Mouse (Mus musculus): ENCODE measurements around the gene Nrtn. TPM values are rescaled to one million over a fixed set of nuclear protein-coding genes. Genes with fewer than 3 reads are reported as not detected.

Nrtn gene
- polyA plus RNA-seq, 1 experiment from 2014 or later = 19.9 TPM

DNA sequence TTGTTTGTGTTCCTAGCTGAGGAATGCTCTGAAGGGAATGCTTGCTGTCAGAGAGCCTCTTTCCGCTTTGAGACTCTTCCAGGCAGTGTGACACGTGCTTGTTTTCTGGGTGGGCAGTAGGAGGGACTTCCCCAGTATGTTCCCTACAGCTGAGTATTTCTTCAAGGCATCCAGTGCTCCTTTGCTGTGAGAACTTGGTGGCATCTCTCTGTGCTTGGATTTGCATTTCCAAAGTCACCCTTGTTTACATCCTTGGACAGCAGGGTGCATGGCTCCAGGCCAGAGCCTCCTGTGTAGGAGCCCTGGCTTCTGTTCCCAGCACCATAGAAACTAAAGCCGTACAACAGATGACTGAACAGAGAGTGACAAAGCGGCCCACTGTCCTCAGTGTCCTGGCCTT, 48.6 kb downstream of the Nrtn start:
- Histone ChIP-seq H3K4me3 (ENCODE audit: low read depth, low read length) (no peak overlapping the region), H3K4me1 (ENCODE audit: control insufficient read depth, insufficient read depth, low read length) (no peaks in the 10 kb centered on the region), H3K4me2 (ENCODE audit: low read depth, severe bottlenecking) (no peak overlapping the region), H3K27me3 (ENCODE audit: control insufficient read depth, insufficient read depth, low read length) (no peaks in the 10 kb centered on the region), H3K9ac (ENCODE audit: low read length) (no peak overlapping the region), H3K27ac (replicated peaks; ENCODE audit: low read depth, low read length) (no peak overlapping the region), H3K36me3 (ENCODE audit: control insufficient read depth, insufficient read depth, low read length) (peaks cover 67% of the 10 kb centered on the region), H3K9me3 (ENCODE audit: control insufficient read depth, low read length) (no peaks in the 10 kb centered on the region)
- ATAC-seq (ENCODE audit: insufficient number of reproducible peaks, low FRiP score, low TSS enrichment, low read depth) (no peak), DNase-seq (ENCODE audit: low spot score) (no peak)
- 81% methylated on average over 4 of the region's 4 CpGs for WGBS

- no peak for ATAC-seq (ENCODE audit: insufficient number of reproducible peaks, low FRiP score, low TSS enrichment, low read depth)
- H3K4me3 ChIP-seq (ENCODE audit: low read depth, low read length) = no peak overlapping the region
- H3K27me3 ChIP-seq (ENCODE audit: control insufficient read depth, insufficient read depth, low read length) = no peaks in the 10 kb centered on the region
- peaks cover 70% of the 10 kb centered on the region for H3K36me3 ChIP-seq (ENCODE audit: control insufficient read depth, insufficient read depth, low read length)
- DNase-seq (ENCODE audit: low spot score) = no peak
- no peak overlapping the region for H3K9ac ChIP-seq (ENCODE audit: low read length)
- no peaks in the 10 kb centered on the region for H3K4me1 ChIP-seq (ENCODE audit: control insufficient read depth, insufficient read depth, low read length)
- WGBS = 89% methylated on average over 1 of the region's 1 CpGs
- H3K9me3 ChIP-seq (ENCODE audit: control insufficient read depth, low read length) = no peaks in the 10 kb centered on the region
- no peak overlapping the region for H3K4me2 ChIP-seq (ENCODE audit: low read depth, severe bottlenecking)
- H3K27ac ChIP-seq (replicated peaks; ENCODE audit: low read depth, low read length) = no peak overlapping the region
Observed at GRCm38 (mm10) chr17:56706515-56706914, 50.8 kb downstream of the Nrtn start.

- H3K36me3 ChIP-seq (ENCODE audit: control insufficient read depth, insufficient read depth, low read length) = peaks cover 72% of the 10 kb centered on the region
- no peak overlapping the region for H3K4me2 ChIP-seq (ENCODE audit: low read depth, severe bottlenecking)
- H3K4me3 ChIP-seq (ENCODE audit: low read depth, low read length) = no peak overlapping the region
- H3K9ac ChIP-seq (ENCODE audit: low read length) = no peak overlapping the region
- no peak for DNase-seq (ENCODE audit: low spot score)
- no peak overlapping the region for H3K27ac ChIP-seq (replicated peaks; ENCODE audit: low read depth, low read length)
- 81% methylated on average over 4 of the region's 4 CpGs for WGBS
- ATAC-seq (ENCODE audit: insufficient number of reproducible peaks, low FRiP score, low TSS enrichment, low read depth) = no peak
- no peaks in the 10 kb centered on the region for H3K9me3 ChIP-seq (ENCODE audit: control insufficient read depth, low read length)
- no peaks in the 10 kb centered on the region for H3K27me3 ChIP-seq (ENCODE audit: control insufficient read depth, insufficient read depth, low read length)
- no peaks in the 10 kb centered on the region for H3K4me1 ChIP-seq (ENCODE audit: control insufficient read depth, insufficient read depth, low read length)
Observed at GRCm38 (mm10) chr17:56703038-56703437, 54.3 kb downstream of the Nrtn start.

Other genes with a start within 250 kb of the Nrtn start
- gene Znrf4, start 245.1 kb downstream of the Nrtn start, polyA plus RNA-seq (2014; fragmentation: Nextera tagmentation; extraction: Ambion mirVana) = not detected in 2 replicates
- gene Gm20219, start 203.1 kb downstream of the Nrtn start, polyA plus RNA-seq (2014; fragmentation: Nextera tagmentation; extraction: Ambion mirVana) = 0.73 and 0.84 TPM in 2 replicates
- 65.3 and 78.6 TPM in 2 replicates for gene Safb2, start 172.9 kb downstream of the Nrtn start, polyA plus RNA-seq (2014; fragmentation: Nextera tagmentation; extraction: Ambion mirVana)
- 119 and 132 TPM in 2 replicates for gene Safb, start 172.7 kb downstream of the Nrtn start, polyA plus RNA-seq (2014; fragmentation: Nextera tagmentation; extraction: Ambion mirVana)
- 198 and 203 TPM in 2 replicates for gene 2410015M20Rik, start 147.8 kb downstream of the Nrtn start, polyA plus RNA-seq (2014; fragmentation: Nextera tagmentation; extraction: Ambion mirVana)
- gene Rpl36, start 144.1 kb downstream of the Nrtn start, polyA plus RNA-seq (2014; fragmentation: Nextera tagmentation; extraction: Ambion mirVana) = 1,726 and 1,764 TPM in 2 replicates
- gene Lonp1, start 130.6 kb downstream of the Nrtn start, polyA plus RNA-seq (2014; fragmentation: Nextera tagmentation; extraction: Ambion mirVana) = 61.9 and 66.3 TPM in 2 replicates
- 0.61 and 0.85 TPM in 2 replicates for gene Catsperd, start 129.4 kb downstream of the Nrtn start, polyA plus RNA-seq (2014; fragmentation: Nextera tagmentation; extraction: Ambion mirVana)
- 118 and 131 TPM in 2 replicates for gene Ranbp3, start 84.2 kb downstream of the Nrtn start, polyA plus RNA-seq (2014; fragmentation: Nextera tagmentation; extraction: Ambion mirVana)
- 413 and 428 TPM in 2 replicates for gene Ndufa11, start 39.8 kb downstream of the Nrtn start, polyA plus RNA-seq (2014; fragmentation: Nextera tagmentation; extraction: Ambion mirVana)
- 19.7 and 21.1 TPM in 2 replicates for gene Vmac, start 39.5 kb downstream of the Nrtn start, polyA plus RNA-seq (2014; fragmentation: Nextera tagmentation; extraction: Ambion mirVana)
- gene Dus3l, start 7.2 kb upstream of the Nrtn start, polyA plus RNA-seq (2014; fragmentation: Nextera tagmentation; extraction: Ambion mirVana) = 37.3 and 38.2 TPM in 2 replicates
- gene Prr22, start 12.7 kb upstream of the Nrtn start, polyA plus RNA-seq (2014; fragmentation: Nextera tagmentation; extraction: Ambion mirVana) = 1.2 TPM in 2 replicates
- gene Rfx2, start 73.5 kb upstream of the Nrtn start, polyA plus RNA-seq (2014; fragmentation: Nextera tagmentation; extraction: Ambion mirVana) = 2.7 and 2.9 TPM in 2 replicates
- gene Acsbg2, start 116.9 kb upstream of the Nrtn start, polyA plus RNA-seq (2014; fragmentation: Nextera tagmentation; extraction: Ambion mirVana) = not detected in 2 replicates
- 0.40 and 0.50 TPM in 2 replicates for gene 1700061G19Rik, start 117.9 kb upstream of the Nrtn start, polyA plus RNA-seq (2014; fragmentation: Nextera tagmentation; extraction: Ambion mirVana)
- gene Mllt1, start 177.9 kb upstream of the Nrtn start, polyA plus RNA-seq (2014; fragmentation: Nextera tagmentation; extraction: Ambion mirVana) = 33.6 and 43.1 TPM in 2 replicates
- not detected in 2 replicates for gene Acer1, start 224.6 kb upstream of the Nrtn start, polyA plus RNA-seq (2014; fragmentation: Nextera tagmentation; extraction: Ambion mirVana)
- gene Clpp, start 232.8 kb upstream of the Nrtn start, polyA plus RNA-seq (2014; fragmentation: Nextera tagmentation; extraction: Ambion mirVana) = 155 and 159 TPM in 2 replicates
- 40.2 and 42.1 TPM in 2 replicates for gene Alkbh7, start 239.8 kb upstream of the Nrtn start, polyA plus RNA-seq (2014; fragmentation: Nextera tagmentation; extraction: Ambion mirVana)
- 0.72 TPM in 1 of 2 replicates, not detected in the other for gene Pspn, start 242.5 kb upstream of the Nrtn start, polyA plus RNA-seq (2014; fragmentation: Nextera tagmentation; extraction: Ambion mirVana)